Mouse (Mus musculus): Measurements from ENCODE around the gene Trim59. TPM values are rescaled to one million over a fixed set of nuclear protein-coding genes. Genes with fewer than 3 reads are reported as not detected.

Trim59 gene
- polyA plus RNA-seq, 1 experiment from 2014 or later = 66.3 TPM

DNA sequence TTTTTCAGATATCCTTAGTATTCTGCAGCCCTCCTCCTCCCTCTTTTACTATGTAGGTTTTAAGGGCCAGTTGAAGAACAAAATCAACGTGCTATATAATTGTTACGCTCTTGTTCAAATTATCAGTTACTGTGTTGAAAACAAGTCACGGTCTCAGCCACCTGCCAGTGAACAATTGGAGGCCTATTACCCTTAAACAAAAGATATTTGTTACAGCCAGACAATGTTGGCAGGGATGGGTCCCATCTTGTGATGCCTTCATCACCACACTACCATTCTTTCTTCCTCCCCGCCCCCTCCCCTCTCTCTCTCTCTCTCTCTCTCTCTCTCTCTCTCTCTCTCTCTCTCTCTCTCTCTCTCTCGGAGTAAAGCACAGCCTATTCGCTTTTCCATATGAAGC lies 4.5 kb upstream of the Trim59 start:
- Histone ChIP-seq H3K4me2 (ENCODE audit: low read length) (no peak overlapping the region), H3K4me3 (ENCODE audit: control insufficient read depth in 1 of 2, insufficient read depth in 1 of 2, low read depth in 1 of 2, low read length in 2 of 2) (no peak overlapping the region), H3K4me1 (ENCODE audit: control insufficient read depth in 2 of 2, insufficient read depth in 2 of 2, low read length in 2 of 2) (peaks cover 2 to 14% of the 10 kb centered on the region in 2 experiments), H3K9me3 (ENCODE audit: control insufficient read depth, low read length) (no peaks in the 10 kb centered on the region), H3K36me3 (ENCODE audit: control insufficient read depth, insufficient read depth, low read length) (no peaks in the 10 kb centered on the region), H3K27ac (replicated peaks in 1 of 2; ENCODE audit: control insufficient read depth in 1 of 2, insufficient read depth in 1 of 2, low read depth in 2 of 2, low read length in 2 of 2) (no peak overlapping the region), H3K9ac (ENCODE audit: low read length) (no peak overlapping the region), H3K27me3 (ENCODE audit: control insufficient read depth, insufficient read depth, low read length) (no peaks in the 10 kb centered on the region)
- WGBS = 77% methylated on average over 6 of the region's 6 CpGs
- ATAC-seq (ENCODE audit: insufficient number of reproducible peaks, insufficient read depth, low FRiP score, low read depth) = no peak

DNA sequence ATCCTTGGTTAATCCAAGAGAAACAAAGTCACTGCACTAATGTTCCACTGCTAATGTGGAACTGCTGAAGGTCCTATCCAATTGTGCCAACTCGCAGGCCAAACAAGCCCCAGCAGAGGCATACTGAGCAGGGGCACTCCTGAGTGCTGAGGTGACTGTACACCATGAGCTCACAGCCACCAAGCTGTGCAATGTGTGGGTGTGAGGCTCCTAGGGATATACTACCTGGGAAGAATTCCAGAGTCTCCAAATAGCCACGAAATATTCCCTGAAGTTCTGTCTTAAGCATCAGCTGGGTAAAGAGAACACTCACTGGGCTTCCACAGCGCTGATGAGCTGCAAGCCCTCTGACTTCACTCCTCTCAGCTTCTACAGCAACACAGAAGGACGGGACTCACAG lies 3.1 kb upstream of the Trim59 start:
- 75% methylated on average over 4 of the region's 4 CpGs for WGBS
- H3K36me3 ChIP-seq (ENCODE audit: control insufficient read depth, insufficient read depth, low read length) = no peaks in the 10 kb centered on the region
- H3K27ac ChIP-seq (replicated peaks in 1 of 2; ENCODE audit: control insufficient read depth in 1 of 2, insufficient read depth in 1 of 2, low read depth in 2 of 2, low read length in 2 of 2) = no peak overlapping the region
- H3K4me2 ChIP-seq (ENCODE audit: low read length) = no peak overlapping the region
- ATAC-seq (ENCODE audit: insufficient number of reproducible peaks, insufficient read depth, low FRiP score, low read depth) = no peak
- H3K4me3 ChIP-seq (ENCODE audit: control insufficient read depth in 1 of 2, insufficient read depth in 1 of 2, low read depth in 1 of 2, low read length in 2 of 2) = no peak overlapping the region
- H3K9me3 ChIP-seq (ENCODE audit: control insufficient read depth, low read length) = no peaks in the 10 kb centered on the region
- no peak overlapping the region for H3K9ac ChIP-seq (ENCODE audit: low read length)
- peaks cover 2 to 17% of the 10 kb centered on the region in 2 experiments for H3K4me1 ChIP-seq (ENCODE audit: control insufficient read depth in 2 of 2, insufficient read depth in 2 of 2, low read length in 2 of 2)
- H3K27me3 ChIP-seq (ENCODE audit: control insufficient read depth, insufficient read depth, low read length) = no peaks in the 10 kb centered on the region

DNA sequence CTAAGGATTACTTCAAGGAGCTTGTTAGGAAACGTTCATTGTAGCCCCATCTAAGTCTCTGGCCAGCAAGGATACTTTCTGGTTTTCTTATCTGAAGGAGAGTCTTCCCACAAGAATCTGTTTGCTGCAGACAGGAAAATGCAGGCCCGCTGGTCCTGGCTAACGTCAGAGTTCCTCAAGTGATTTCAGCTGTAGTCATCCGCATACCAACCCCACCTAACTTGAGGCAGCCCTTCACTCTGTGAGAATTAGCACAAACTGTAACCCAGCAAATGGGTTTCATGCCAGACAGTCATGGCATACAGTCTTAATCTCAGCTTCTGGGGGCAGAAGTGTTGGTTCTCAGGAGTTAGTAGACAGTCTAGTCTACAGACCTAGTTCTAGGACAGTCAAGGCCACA lies 2.0 kb upstream of the Trim59 start:
- H3K36me3 ChIP-seq (ENCODE audit: control insufficient read depth, insufficient read depth, low read length) = peaks cover 6% of the 10 kb centered on the region; the same call in 1 of the 2 replicates
- H3K9ac ChIP-seq (ENCODE audit: low read length) = no peak overlapping the region
- no peak for ATAC-seq (ENCODE audit: insufficient number of reproducible peaks, insufficient read depth, low FRiP score, low read depth)
- H3K27ac ChIP-seq (replicated peaks in 1 of 2; ENCODE audit: control insufficient read depth in 1 of 2, insufficient read depth in 1 of 2, low read depth in 2 of 2, low read length in 2 of 2) = no peak overlapping the region
- 33% methylated on average over 4 of the region's 4 CpGs for WGBS
- H3K4me3 ChIP-seq (ENCODE audit: control insufficient read depth in 1 of 2, insufficient read depth in 1 of 2, low read depth in 1 of 2, low read length in 2 of 2) = no peak overlapping the region
- H3K4me2 ChIP-seq (ENCODE audit: low read length) = peak overlapping the region; percentile 91; the same call in 1 of the 2 replicates
- H3K27me3 ChIP-seq (ENCODE audit: control insufficient read depth, insufficient read depth, low read length) = no peaks in the 10 kb centered on the region
- peaks cover 2 to 22% of the 10 kb centered on the region in 2 experiments for H3K4me1 ChIP-seq (ENCODE audit: control insufficient read depth in 2 of 2, insufficient read depth in 2 of 2, low read length in 2 of 2)
- no peaks in the 10 kb centered on the region for H3K9me3 ChIP-seq (ENCODE audit: control insufficient read depth, low read length)

DNA sequence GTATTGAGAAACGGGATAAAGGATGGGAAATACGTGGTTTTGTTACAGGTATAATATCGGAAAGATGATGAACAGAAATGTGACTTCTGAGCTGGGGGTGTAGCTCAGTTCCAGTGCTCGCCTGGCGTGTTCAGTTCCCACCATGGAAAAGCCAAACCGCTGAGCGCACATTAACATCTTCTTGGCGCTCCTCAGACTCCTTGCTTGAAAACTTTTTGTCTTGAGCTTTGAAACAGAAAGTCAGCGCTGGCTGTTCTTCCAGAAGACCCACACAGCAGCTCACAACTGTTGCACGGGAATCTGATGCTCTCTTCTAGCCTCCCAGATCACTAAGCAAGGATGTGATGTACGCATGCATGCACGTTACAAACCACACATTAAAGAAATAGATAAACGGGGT lies 1.2 kb upstream of the Trim59 start:
- H3K27me3 ChIP-seq (ENCODE audit: control insufficient read depth, insufficient read depth, low read length) = no peaks in the 10 kb centered on the region
- 21% methylated on average over 13 of the region's 13 CpGs for WGBS
- no peaks in the 10 kb centered on the region for H3K9me3 ChIP-seq (ENCODE audit: control insufficient read depth, low read length)
- ATAC-seq (ENCODE audit: insufficient number of reproducible peaks, insufficient read depth, low FRiP score, low read depth) = no peak
- H3K36me3 ChIP-seq (ENCODE audit: control insufficient read depth, insufficient read depth, low read length) = peaks cover 8% of the 10 kb centered on the region; the same call in 1 of the 2 replicates
- peaks cover 2 to 25% of the 10 kb centered on the region in 2 experiments for H3K4me1 ChIP-seq (ENCODE audit: control insufficient read depth in 2 of 2, insufficient read depth in 2 of 2, low read length in 2 of 2)
- peak overlapping the region in 1 of 2 experiments; percentile 95; a peak in 1 of 4 replicates for H3K27ac ChIP-seq (replicated peaks in 1 of 2; ENCODE audit: control insufficient read depth in 1 of 2, insufficient read depth in 1 of 2, low read depth in 2 of 2, low read length in 2 of 2)
- peak overlapping the region; percentile 88 for H3K9ac ChIP-seq (ENCODE audit: low read length)
- H3K4me3 ChIP-seq (ENCODE audit: control insufficient read depth in 1 of 2, insufficient read depth in 1 of 2, low read depth in 1 of 2, low read length in 2 of 2) = peak overlapping the region; percentile 71 to 85
- peak overlapping the region; percentile 91 for H3K4me2 ChIP-seq (ENCODE audit: low read length)

DNA sequence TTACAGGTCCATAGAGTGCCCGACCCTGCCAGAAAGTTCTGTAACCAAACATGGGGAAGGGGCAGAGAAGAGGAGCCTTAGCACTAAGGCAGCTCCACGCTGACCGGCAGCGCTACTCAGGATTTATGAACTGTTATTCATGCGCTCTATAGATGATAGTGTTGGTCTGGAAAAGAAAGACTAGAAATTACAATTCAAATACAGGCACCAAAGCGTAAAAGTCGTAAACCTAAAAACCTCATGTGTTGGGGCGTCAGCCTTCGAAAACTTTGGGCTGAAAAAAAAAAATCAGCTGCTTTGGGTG lies 797 bp upstream of the Trim59 start:
- ATAC-seq (ENCODE audit: insufficient number of reproducible peaks, insufficient read depth, low FRiP score, low read depth) = no peak
- WGBS = 8% methylated on average over 9 of the region's 9 CpGs
- H3K9me3 ChIP-seq (ENCODE audit: control insufficient read depth, low read length) = no peaks in the 10 kb centered on the region

DNA sequence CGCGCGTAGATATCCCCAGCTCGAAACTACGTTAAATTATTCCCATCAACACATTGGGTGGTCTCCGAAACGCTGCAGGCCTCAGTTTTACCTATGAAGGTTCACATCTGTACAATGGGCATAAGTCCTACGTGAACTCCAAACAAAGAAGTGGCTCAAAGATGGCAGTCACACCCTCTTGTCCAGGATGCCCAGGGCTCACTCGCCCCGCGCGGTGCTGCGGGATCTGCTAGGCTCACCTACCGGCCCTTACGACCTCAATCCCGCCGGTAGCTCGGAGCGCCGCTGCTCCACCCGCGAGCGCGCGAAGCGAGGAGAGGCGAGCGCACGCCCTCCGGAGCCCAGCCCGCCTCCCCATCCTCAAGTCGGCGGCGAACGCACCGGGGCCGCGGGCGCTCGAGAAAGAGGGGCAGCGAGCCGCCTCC lies 376 bp downstream of the Trim59 start:
- Histone ChIP-seq H3K27ac (replicated peaks in 1 of 2; ENCODE audit: control insufficient read depth in 1 of 2, insufficient read depth in 1 of 2, low read depth in 2 of 2, low read length in 2 of 2) (peak overlapping the region; percentile 72 to 95), H3K9me3 (ENCODE audit: control insufficient read depth, low read length) (no peaks in the 10 kb centered on the region), H3K4me2 (ENCODE audit: low read length) (peak overlapping the region; percentile 68), H3K27me3 (ENCODE audit: control insufficient read depth, insufficient read depth, low read length) (no peaks in the 10 kb centered on the region), H3K4me1 (ENCODE audit: control insufficient read depth in 2 of 2, insufficient read depth in 2 of 2, low read length in 2 of 2) (peaks cover 2 to 25% of the 10 kb centered on the region in 2 experiments), H3K9ac (ENCODE audit: low read length) (peak overlapping the region; percentile 88), H3K36me3 (ENCODE audit: control insufficient read depth, insufficient read depth, low read length) (peaks cover 16% of the 10 kb centered on the region), H3K4me3 (ENCODE audit: control insufficient read depth in 1 of 2, insufficient read depth in 1 of 2, low read depth in 1 of 2, low read length in 2 of 2) (peak overlapping the region; percentile 71 to 85)
- WGBS = under 1% methylated on average over 38 of the region's 42 CpGs
- peak; percentile 24 for ATAC-seq (ENCODE audit: insufficient number of reproducible peaks, insufficient read depth, low FRiP score, low read depth)

More for the DNA sequence above, 797 bp upstream of the Trim59 start:
- Histone ChIP-seq H3K27me3 (ENCODE audit: control insufficient read depth, insufficient read depth, low read length) (no peaks in the 10 kb centered on the region), H3K27ac (replicated peaks in 1 of 2; ENCODE audit: control insufficient read depth in 1 of 2, insufficient read depth in 1 of 2, low read depth in 2 of 2, low read length in 2 of 2) (peak overlapping the region; percentile 78 to 95), H3K9ac (ENCODE audit: low read length) (peak overlapping the region; percentile 88), H3K36me3 (ENCODE audit: control insufficient read depth, insufficient read depth, low read length) (peaks cover 11% of the 10 kb centered on the region), H3K4me3 (ENCODE audit: control insufficient read depth in 1 of 2, insufficient read depth in 1 of 2, low read depth in 1 of 2, low read length in 2 of 2) (peak overlapping the region; percentile 71 to 85), H3K4me2 (ENCODE audit: low read length) (peak overlapping the region; percentile 91), H3K4me1 (ENCODE audit: control insufficient read depth in 2 of 2, insufficient read depth in 2 of 2, low read length in 2 of 2) (peaks cover 2 to 25% of the 10 kb centered on the region in 2 experiments)

DNA sequence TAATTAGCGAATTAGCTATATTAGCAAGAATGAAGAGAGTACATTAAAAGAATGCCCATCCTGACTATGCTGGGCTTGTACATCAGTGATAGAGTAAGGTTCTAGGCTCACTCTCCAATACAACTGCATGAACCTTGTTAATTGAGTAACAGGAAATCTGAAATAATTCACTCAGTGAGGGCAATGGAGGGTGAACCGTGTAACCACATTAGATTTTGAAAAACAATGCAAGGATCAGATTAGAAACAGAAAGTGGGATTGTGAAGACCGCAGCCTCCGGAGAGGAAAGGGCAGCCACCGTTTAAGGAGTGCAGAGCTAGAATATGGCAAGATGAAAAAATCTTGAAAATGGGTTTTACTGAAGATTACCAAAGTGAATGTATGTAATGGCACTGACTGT lies 3.3 kb downstream of the Trim59 start:
- 60% methylated on average over 5 of the region's 5 CpGs for WGBS
- H3K9me3 ChIP-seq (ENCODE audit: control insufficient read depth, low read length) = no peaks in the 10 kb centered on the region
- H3K4me1 ChIP-seq (ENCODE audit: control insufficient read depth in 2 of 2, insufficient read depth in 2 of 2, low read length in 2 of 2) = peaks cover 0 to 19% of the 10 kb centered on the region in 2 experiments; a peak in 3 of 4 replicates
- H3K27ac ChIP-seq (replicated peaks in 1 of 2; ENCODE audit: control insufficient read depth in 1 of 2, insufficient read depth in 1 of 2, low read depth in 2 of 2, low read length in 2 of 2) = no peak overlapping the region
- H3K4me3 ChIP-seq (ENCODE audit: control insufficient read depth in 1 of 2, insufficient read depth in 1 of 2, low read depth in 1 of 2, low read length in 2 of 2) = peak overlapping the region in 1 of 2 experiments; percentile 14; a peak in 1 of 4 replicates
- H3K4me2 ChIP-seq (ENCODE audit: low read length) = peak overlapping the region; percentile 53
- no peak for ATAC-seq (ENCODE audit: insufficient number of reproducible peaks, insufficient read depth, low FRiP score, low read depth)
- H3K27me3 ChIP-seq (ENCODE audit: control insufficient read depth, insufficient read depth, low read length) = no peaks in the 10 kb centered on the region
- peaks cover 37% of the 10 kb centered on the region for H3K36me3 ChIP-seq (ENCODE audit: control insufficient read depth, insufficient read depth, low read length)
- H3K9ac ChIP-seq (ENCODE audit: low read length) = no peak overlapping the region

DNA sequence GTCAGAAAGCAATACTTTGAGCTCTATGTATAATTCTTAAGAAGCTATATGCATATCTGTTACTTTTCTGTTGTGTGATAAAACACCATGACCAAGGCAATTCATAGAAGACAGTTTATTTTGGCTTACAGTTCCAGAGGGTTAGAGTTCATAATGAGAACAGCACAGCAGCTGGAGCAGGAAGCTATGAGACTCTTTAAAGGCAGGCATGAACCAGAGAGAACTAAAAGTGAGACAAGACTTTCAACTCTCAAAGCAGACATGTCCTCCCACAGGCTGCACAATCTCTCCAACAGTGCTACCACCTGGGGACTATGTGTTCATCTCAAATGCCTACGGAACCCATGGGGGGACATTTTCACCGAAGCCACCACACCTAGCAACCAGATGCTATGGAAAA lies 4.5 kb downstream of the Trim59 start:
- Histone ChIP-seq H3K36me3 (ENCODE audit: control insufficient read depth, insufficient read depth, low read length) (peaks cover 48% of the 10 kb centered on the region), H3K27me3 (ENCODE audit: control insufficient read depth, insufficient read depth, low read length) (no peaks in the 10 kb centered on the region), H3K4me3 (ENCODE audit: control insufficient read depth in 1 of 2, insufficient read depth in 1 of 2, low read depth in 1 of 2, low read length in 2 of 2) (0 out of 4 replicates have a peak overlapping the region, but pooled peaks of 1 of the 2 experiments have one; percentile 8), H3K4me1 (ENCODE audit: control insufficient read depth in 2 of 2, insufficient read depth in 2 of 2, low read length in 2 of 2) (peaks cover 0 to 12% of the 10 kb centered on the region in 2 experiments; a peak in 3 of 4 replicates), H3K9me3 (ENCODE audit: control insufficient read depth, low read length) (no peaks in the 10 kb centered on the region), H3K27ac (replicated peaks in 1 of 2; ENCODE audit: control insufficient read depth in 1 of 2, insufficient read depth in 1 of 2, low read depth in 2 of 2, low read length in 2 of 2) (peak overlapping the region in 1 of 2 experiments; percentile 21; a peak in 1 of 4 replicates), H3K9ac (ENCODE audit: low read length) (no peak overlapping the region), H3K4me2 (ENCODE audit: low read length) (peak overlapping the region; percentile 16; the same call in 1 of the 2 replicates)
- no peak for ATAC-seq (ENCODE audit: insufficient number of reproducible peaks, insufficient read depth, low FRiP score, low read depth)
- WGBS = 83% methylated on average over 2 of the region's 2 CpGs
